Mouse (Mus musculus) liver, postnatal 0 days (tissue): Measurements from ENCODE around the gene Cd84.

Source experiments
- CTCF ChIP-seq: sonication (generic); IDR thresholded peaks from 2 replicates; pipeline ENCODE4 v1.5.1; 2016; ENCODE audit warnings: antibody characterized with exemption, low read depth
- EP300 ChIP-seq: IDR thresholded peaks from 2 replicates; pipeline ENCODE4 v1.6.1; 2016; ENCODE audit warnings: antibody characterized with exemption, low read depth, mild to moderate bottlenecking

- no peak for TF ChIP-seq CTCF
- TF ChIP-seq EP300 = no peak
Measured at GRCm38 (mm10) chr1:171848757-171849156, 9.3 kb downstream of the Cd84 start.
